Mouse (Mus musculus) heart, embryonic 12.5 days (tissue): ENCODE results near the gene Imp3. TPM values are rescaled to one million over a fixed set of nuclear protein-coding genes. Genes with fewer than 3 reads are reported as not detected.

Source experiments
- ATAC-seq: fragments of 200-750 bp; cut with Nextera tagmentation; 2 replicates; pipeline ENCODE4 v1.8.0; 2017; ENCODE audit warnings: moderate TSS enrichment, moderate library complexity; ENCODE audit not compliant: insufficient number of reproducible peaks, low FRiP score
- H3K27ac ChIP-seq: fragments of 300-500 bp; sonication (generic); 2 replicates; pipeline ENCODE4 v1.5.1; 2016; ENCODE audit warnings: mild to moderate bottlenecking, moderate library complexity; ENCODE audit not compliant: poor library complexity, severe bottlenecking
- H3K27me3 ChIP-seq: fragments of 300-500 bp; sonication (generic); replicated peaks from 2 replicates; pipeline ENCODE4 v1.6.1; 2016; ENCODE audit warnings: mild to moderate bottlenecking, moderate library complexity
- H3K36me3 ChIP-seq: fragments of 300-500 bp; sonication (generic); 2 replicates; pipeline ENCODE4 v1.6.1; 2016; ENCODE audit warnings: mild to moderate bottlenecking, moderate library complexity
- H3K4me1 ChIP-seq: fragments of 300-500 bp; sonication (generic); replicated peaks from 2 replicates; pipeline ENCODE4 v1.6.1; 2016; ENCODE audit warnings: mild to moderate bottlenecking
- H3K4me2 ChIP-seq: fragments of 300-500 bp; sonication (generic); 2 replicates; pipeline ENCODE4 v1.6.1; 2016; ENCODE audit warnings: mild to moderate bottlenecking, moderate library complexity
- H3K4me3 ChIP-seq: fragments of 300-500 bp; sonication (generic); 2 replicates; pipeline ENCODE4 v1.5.1; 2016; ENCODE audit warnings: mild to moderate bottlenecking
- H3K9ac ChIP-seq: fragments of 300-500 bp; sonication (generic); 2 replicates; pipeline ENCODE4 v1.6.1; 2016; ENCODE audit warnings: mild to moderate bottlenecking, moderate library complexity
- H3K9me3 ChIP-seq: fragments of 300-500 bp; sonication (generic); replicated peaks from 2 replicates; pipeline ENCODE4 v1.6.1; 2016; ENCODE audit warnings: mild to moderate bottlenecking, moderate library complexity
- WGBS: fragments of 180-500 bp; shearing (Covaris S2); methylation state at CpG from one replicate; pipeline ENCODE4 v1.1.7; 2016; 5-methylcytosine and 5-hydroxymethylcytosine counted together
- polyA plus RNA-seq: library from polyadenylated mRNA; unstranded; fragments of >200 nt; fragmentation: Nextera tagmentation; extraction: Ambion mirVana; gene quantifications from 2 replicates; pipeline ENCODE4 v1.2.1, GENCODE M21; 2016

Gene Imp3
- polyA plus RNA-seq, 1 experiment from 2014 or later: 65.0 TPM

DNA sequence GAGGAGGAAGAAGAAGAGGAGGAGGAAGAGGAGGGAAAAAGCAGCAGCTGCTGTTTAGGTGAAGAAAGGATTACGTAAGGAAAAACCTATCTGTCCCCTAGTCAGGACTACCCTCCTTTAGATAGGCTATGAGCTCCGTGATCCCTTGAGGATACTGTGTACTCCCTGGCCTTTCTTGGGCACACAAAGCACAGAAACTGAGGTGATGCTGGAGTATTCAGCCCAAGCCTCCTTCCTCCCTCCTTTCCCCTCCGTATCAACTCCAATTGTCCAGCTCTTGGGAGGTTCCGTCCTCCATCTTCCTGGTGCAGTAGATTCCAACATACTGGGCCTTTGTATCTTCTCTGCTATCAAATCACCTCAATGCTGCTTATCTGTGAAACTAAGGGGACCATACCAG lies 14.5 kb upstream of the Imp3 start:
- 0 out of 2 replicates have a peak overlapping the region, but pooled peaks have one; percentile 71 for H3K9ac ChIP-seq
- H3K27ac ChIP-seq: no peak overlapping the region; the same call in 1 of the 2 replicates
- H3K4me3 ChIP-seq: 0 out of 2 replicates have a peak overlapping the region, but pooled peaks have one; percentile 63
- 84% methylated on average over 4 of the region's 4 CpGs for WGBS
- H3K4me1 ChIP-seq: peaks cover 45% of the 10 kb centered on the region
- H3K9me3 ChIP-seq: no peaks in the 10 kb centered on the region
- no peaks in the 10 kb centered on the region for H3K27me3 ChIP-seq
- H3K36me3 ChIP-seq: peaks cover 57% of the 10 kb centered on the region
- peak overlapping the region; percentile 80 for H3K4me2 ChIP-seq
- ATAC-seq: no peak

DNA sequence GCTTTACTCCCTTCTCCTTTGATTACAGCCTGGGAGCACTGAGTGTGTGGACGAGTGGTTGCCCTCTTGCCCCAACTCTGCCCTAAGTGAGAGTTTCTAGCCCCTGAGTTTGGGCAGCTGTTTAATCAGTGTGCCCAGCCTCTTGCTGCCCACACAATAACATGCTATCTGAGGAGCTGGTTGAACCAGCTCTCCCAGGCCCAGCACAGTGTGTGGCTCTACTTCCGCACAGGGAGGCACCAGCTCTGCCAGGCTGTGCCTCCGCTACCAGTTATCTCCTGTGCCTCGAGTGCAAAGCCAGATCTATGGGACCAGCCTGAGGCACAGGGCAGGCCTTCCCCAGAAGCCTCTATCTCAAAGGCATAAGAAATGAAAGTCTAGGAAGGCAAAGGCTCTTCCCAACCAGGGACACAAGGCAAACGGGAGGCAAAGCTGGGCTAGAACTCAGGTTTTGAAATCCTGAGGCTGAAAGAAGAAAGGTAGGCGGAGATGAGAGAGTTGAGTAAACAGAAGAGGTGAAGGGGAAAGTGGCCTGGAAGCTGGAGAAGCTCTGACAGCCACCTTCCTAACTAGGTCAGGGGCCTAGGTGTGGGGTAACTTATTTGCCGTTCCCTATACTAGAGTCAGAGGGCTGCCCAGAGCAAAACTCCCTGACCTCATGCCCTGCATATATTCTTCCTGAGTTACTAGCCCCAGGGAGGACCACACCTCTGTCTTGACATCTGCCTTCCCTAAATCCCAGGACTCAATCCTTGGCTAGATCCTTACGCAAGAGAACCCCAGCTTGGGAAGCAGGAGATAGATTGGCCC lies 13.2 kb upstream of the Imp3 start:
- Histone ChIP-seq H3K27me3 (no peaks in the 10 kb centered on the region), H3K4me2 (peak overlapping the region; percentile 80), H3K27ac (peak overlapping the region; percentile 85), H3K9me3 (no peaks in the 10 kb centered on the region), H3K9ac (peak overlapping the region; percentile 71), H3K4me1 (peaks cover 49% of the 10 kb centered on the region), H3K36me3 (peaks cover 44% of the 10 kb centered on the region), H3K4me3 (peak overlapping the region; percentile 63)
- WGBS: 39% methylated on average over 8 of the region's 8 CpGs
- no peak for ATAC-seq

DNA sequence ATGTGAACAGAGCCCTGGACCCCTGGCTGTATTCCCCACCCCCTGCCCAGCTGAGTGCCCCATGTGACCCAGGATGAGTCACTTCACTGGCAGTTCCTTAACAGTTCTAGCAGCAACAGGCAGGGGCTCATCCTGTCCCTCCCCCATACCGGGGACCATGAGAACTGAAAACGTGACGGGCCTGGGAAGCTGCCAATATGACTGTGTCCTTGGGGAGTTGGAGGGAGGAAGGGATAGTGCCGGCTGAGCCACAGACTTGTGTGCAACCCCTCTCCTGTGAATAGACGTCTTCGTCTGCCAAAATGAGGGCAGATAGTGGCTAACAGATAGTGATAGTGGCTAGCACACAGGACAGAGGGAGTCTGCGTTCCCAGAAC lies 12.6 kb upstream of the Imp3 start:
- Histone ChIP-seq H3K36me3 (peaks cover 38% of the 10 kb centered on the region), H3K4me3 (peak overlapping the region; percentile 63), H3K27me3 (no peaks in the 10 kb centered on the region), H3K9ac (peak overlapping the region; percentile 71), H3K4me2 (peak overlapping the region; percentile 80), H3K4me1 (peaks cover 49% of the 10 kb centered on the region), H3K9me3 (no peaks in the 10 kb centered on the region), H3K27ac (peak overlapping the region; percentile 85)
- peak; percentile 79 for ATAC-seq
- 4% methylated on average over 7 of the region's 7 CpGs for WGBS

DNA sequence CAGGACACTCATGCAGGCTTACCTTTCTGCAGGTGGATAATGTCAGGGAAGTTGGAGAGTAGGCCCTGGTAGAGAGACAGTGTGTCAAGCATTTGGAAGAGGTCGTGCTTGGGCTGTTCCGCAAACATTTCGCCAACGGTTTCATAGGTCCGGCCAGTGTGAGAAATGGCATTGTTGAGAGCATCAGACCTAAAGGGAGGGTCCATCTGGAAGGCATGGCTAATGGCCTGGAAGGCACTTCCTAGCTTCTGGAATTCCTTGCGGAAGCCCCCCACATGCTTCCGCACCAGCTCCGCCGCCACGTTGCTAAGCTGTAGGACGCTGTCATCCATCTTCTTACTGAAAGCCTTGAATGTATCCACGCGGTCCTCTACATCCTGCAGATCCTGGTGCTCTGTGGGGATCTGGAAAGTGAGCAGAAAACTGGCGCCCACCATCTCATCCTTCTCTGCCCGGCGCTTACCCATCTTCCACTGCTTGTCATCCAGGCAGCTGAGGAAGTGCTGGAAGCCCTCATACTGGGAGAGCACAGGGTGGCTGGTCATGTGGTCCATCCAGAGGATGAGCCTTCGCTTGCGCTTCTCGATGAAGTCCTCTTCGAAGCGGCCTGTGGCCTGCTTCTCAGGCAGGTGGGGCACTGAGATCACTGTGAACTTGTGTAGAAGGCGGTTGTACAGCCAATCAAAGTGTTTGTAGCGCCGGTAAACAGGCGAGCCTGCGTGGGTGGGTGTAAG lies 11.8 kb upstream of the Imp3 start:
- ATAC-seq: no peak
- Histone ChIP-seq H3K36me3 (peaks cover 30% of the 10 kb centered on the region), H3K27ac (peak overlapping the region; percentile 85)

DNA sequence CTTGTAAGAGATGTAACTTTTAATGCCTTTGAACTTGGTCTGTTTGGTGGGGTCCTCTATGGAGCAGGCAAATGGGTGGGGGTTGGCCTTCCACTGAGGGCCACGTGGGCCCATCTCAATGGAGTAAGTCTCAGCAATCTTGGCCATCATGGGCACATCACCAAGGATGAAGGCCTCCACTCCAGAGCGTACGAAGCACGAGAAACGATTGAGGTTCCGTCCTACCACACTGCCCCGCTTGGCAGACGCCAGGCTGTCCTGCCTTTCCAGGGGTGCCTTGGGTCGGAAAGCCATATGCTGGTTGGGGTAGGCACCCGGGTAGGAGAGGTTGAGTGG lies 11.3 kb upstream of the Imp3 start:
- H3K27ac ChIP-seq: peak overlapping the region; percentile 93; the same call in 1 of the 2 replicates
- H3K9me3 ChIP-seq: no peaks in the 10 kb centered on the region
- H3K27me3 ChIP-seq: no peaks in the 10 kb centered on the region
- H3K4me3 ChIP-seq: peak overlapping the region; percentile 63
- peak overlapping the region; percentile 80 for H3K4me2 ChIP-seq
- peaks cover 49% of the 10 kb centered on the region for H3K4me1 ChIP-seq
- ATAC-seq: no peak
- peak overlapping the region; percentile 42; the same call in 1 of the 2 replicates for H3K9ac ChIP-seq
- peaks cover 24% of the 10 kb centered on the region for H3K36me3 ChIP-seq
- WGBS: 95% methylated on average over 10 of the region's 10 CpGs

More for the DNA sequence above, 11.8 kb upstream of the Imp3 start:
- Histone ChIP-seq H3K4me1 (peaks cover 49% of the 10 kb centered on the region), H3K27me3 (no peaks in the 10 kb centered on the region), H3K9ac (peak overlapping the region; percentile 71), H3K4me2 (peak overlapping the region; percentile 80), H3K4me3 (peak overlapping the region; percentile 63), H3K9me3 (no peaks in the 10 kb centered on the region)
- 78% methylated on average over 26 of the region's 26 CpGs for WGBS

DNA sequence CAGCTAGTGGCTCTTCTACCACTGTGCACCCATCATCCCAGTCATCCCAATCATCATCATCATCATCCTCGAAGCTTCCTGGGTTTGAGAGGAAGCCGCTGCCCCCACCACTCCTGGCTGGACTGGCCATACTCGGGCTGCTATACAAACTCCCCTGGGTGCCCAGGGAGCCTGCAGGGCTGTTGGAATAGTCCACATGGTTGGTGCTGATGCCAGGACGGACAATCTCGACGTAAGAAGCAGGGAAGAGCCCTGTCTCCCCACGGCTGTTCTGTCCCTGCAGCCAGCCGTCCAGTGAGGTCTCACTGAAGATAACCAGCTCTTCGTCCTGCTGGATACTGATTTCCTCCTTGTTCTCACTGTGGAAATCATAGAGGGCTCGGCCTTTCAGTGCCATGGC lies 10.9 kb upstream of the Imp3 start:
- H3K9me3 ChIP-seq: no peaks in the 10 kb centered on the region
- no peak for ATAC-seq
- peak overlapping the region; percentile 85; the same call in 1 of the 2 replicates for H3K9ac ChIP-seq
- H3K36me3 ChIP-seq: peaks cover 21% of the 10 kb centered on the region
- peak overlapping the region; percentile 93; the same call in 1 of the 2 replicates for H3K27ac ChIP-seq
- H3K4me3 ChIP-seq: peak overlapping the region; percentile 63
- H3K4me1 ChIP-seq: peaks cover 49% of the 10 kb centered on the region
- peak overlapping the region; percentile 80 for H3K4me2 ChIP-seq
- 54% methylated on average over 10 of the region's 10 CpGs for WGBS
- H3K27me3 ChIP-seq: no peaks in the 10 kb centered on the region

DNA sequence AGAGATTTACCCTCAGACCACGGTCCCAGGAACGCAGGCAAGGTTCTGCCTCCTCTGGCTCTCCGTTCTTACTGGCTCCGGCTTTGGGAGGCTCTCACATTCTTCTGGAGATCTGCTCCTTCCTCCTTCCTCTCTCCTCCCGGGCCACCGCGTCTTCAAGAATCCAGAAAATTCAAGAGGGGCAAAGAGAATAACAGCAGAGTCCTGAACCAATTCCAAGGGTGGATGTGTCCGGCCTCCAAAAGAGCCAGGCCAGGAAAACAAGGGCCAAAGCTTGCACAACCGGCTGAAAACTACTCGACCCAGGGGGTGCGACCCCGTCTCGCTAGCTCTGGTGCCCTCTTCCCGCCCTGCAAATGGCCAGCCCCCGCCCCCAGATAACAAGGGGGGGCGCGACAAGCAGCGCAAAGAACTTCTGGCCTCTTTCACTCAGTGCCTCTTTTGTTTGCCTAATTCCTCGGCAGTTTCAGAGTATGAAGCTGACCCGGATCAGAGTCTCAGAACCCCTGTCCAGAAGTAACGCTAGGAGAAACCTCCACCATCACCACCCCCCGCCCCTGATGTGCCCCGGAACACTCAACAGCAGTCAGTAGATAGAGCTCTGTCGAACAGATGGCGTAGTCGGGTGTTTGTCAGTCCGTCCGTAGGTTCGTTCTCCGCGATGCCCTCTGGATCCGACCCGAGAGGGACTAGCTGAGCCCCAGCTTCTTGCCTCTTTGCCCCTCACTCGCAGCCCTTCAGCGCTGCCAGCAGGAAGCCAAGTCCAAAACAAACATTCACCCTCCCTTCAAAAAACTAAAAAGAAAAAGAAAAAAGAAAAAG lies 9.9 kb upstream of the Imp3 start:
- Histone ChIP-seq H3K4me2 (peak overlapping the region; percentile 80), H3K9ac (peak overlapping the region; percentile 85), H3K9me3 (no peaks in the 10 kb centered on the region), H3K4me3 (peak overlapping the region; percentile 63), H3K36me3 (peaks cover 11% of the 10 kb centered on the region), H3K27ac (peak overlapping the region; percentile 93), H3K27me3 (no peaks in the 10 kb centered on the region), H3K4me1 (peaks cover 49% of the 10 kb centered on the region)
- WGBS: under 1% methylated on average over 35 of the region's 35 CpGs
- ATAC-seq: no peak

DNA sequence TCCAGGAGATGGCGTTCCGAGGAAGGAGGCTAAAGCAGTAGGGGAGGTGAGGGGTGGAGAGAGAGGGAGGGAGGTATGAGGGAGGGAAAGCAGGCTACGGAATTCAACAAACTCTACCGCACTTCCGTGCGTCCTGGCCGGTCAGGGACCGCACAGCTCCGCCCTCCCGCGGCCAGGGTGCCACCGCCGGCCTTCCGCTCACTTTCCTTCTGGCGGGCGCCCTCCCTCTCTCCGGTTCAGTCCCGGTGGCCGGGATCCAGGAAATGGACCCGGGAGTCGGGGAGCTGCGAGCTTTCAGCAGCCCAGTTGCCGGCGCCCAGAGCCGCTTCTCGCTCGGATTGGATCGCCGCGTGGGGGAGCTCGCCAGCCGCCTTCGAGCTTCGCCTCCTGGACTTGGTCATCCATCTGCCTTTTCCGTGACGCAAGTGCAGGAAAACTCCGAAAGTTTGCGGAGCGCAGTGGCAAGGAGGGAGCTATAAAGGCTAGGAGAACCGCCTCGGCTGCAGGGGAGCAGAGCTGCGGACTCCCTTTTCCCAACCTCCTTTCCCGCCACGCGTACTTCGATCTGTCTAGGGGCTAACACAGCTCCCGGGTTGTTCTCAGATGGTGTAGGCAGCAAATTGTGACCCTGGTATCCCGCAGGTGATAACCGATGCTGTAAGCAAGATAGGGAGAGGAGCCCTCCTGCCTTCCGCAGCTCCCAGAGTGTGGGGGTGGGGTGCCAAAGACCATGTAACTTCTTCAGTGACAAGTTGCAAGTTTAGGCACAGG lies 9.0 kb upstream of the Imp3 start, which contains the start of gene Snx33:
Gene Snx33, minus strand, starts transcription at position 331 of the 771 bp plus-strand sequence.
- Histone ChIP-seq H3K27me3 (no peaks in the 10 kb centered on the region), H3K4me2 (peak within 1 kb of the TSS; percentile 80), H3K27ac (peak within 1 kb of the TSS; percentile 93), H3K4me1 (peaks cover 42% of the 10 kb centered on the region), H3K9me3 (no peaks in the 10 kb centered on the region), H3K36me3 (peaks cover 5% of the 10 kb centered on the region; the same call in 1 of the 2 replicates), H3K9ac (peak within 1 kb of the TSS; percentile 85), H3K4me3 (peak within 1 kb of the TSS; percentile 63)
- ATAC-seq: peak; percentile 79
- WGBS: under 1% methylated on average over 49 of the region's 50 CpGs

DNA sequence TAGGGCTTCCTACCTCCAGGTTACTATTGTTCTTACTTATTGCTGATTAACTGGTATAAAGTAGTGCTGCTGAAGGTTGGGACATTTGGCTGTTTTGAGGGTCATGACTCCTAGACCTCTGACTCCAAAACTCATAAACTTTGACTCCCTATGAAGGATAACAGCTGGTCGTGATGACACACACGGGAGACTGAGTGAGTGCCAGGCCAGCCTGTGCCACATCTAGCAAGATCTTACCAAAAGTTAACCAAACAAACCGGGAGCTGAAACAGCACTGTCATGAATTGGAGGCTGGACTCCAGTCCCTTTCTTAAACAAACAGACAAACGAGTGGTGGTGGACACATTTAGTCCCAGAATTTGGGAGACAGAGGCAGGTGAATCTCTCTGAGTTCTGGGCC lies 7.8 kb upstream of the Imp3 start:
- Histone ChIP-seq H3K9me3 (no peaks in the 10 kb centered on the region), H3K4me2 (no peak overlapping the region), H3K27ac (no peak overlapping the region), H3K36me3 (peaks cover 5% of the 10 kb centered on the region; the same call in 1 of the 2 replicates), H3K4me1 (peaks cover 30% of the 10 kb centered on the region), H3K4me3 (no peak overlapping the region), H3K27me3 (no peaks in the 10 kb centered on the region), H3K9ac (no peak overlapping the region)
- ATAC-seq: no peak
- WGBS: 50% methylated on average over 4 of the region's 4 CpGs

DNA sequence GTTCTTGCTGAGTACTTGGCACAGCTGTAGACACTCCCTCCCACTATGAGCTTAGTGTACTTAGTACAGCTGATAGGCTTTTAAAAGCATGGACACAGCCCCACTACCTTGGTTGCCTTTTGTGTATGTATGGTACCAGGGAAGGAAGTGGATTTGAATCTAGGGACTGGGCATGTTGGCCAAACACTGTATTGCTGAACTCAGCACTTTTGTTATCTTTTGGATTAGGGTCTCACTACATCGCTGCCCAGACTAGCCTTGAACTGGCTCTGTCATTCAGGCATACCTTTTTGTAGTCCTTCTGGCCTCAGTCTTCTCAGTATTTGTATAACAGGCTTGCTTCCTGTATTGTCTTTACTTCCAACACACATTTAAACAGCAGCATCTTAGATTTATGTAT lies 6.7 kb upstream of the Imp3 start:
- Histone ChIP-seq H3K4me2 (no peak overlapping the region), H3K27me3 (no peaks in the 10 kb centered on the region), H3K36me3 (peaks cover 5% of the 10 kb centered on the region; the same call in 1 of the 2 replicates), H3K4me3 (no peak overlapping the region), H3K27ac (no peak overlapping the region), H3K9me3 (no peaks in the 10 kb centered on the region), H3K4me1 (peaks cover 19% of the 10 kb centered on the region), H3K9ac (no peak overlapping the region)
- WGBS: 48% methylated on average over 1 of the region's 1 CpGs
- ATAC-seq: no peak
